Mouse (Mus musculus) liver, adult 2 months (tissue): Measurements from ENCODE around the gene Camkmt.

ENCODE experiments used
- CTCF ChIP-seq: fragments of 200-500 bp; IDR thresholded peaks from 2 replicates; pipeline ENCODE4 v1.5.1; 2011; ENCODE audit warnings: low read depth, low read length, control low read depth
- POLR2A ChIP-seq: fragments of 200-500 bp; IDR thresholded peaks from 2 replicates; pipeline ENCODE4 v1.6.1; 2011; ENCODE audit warnings: low read length, control low read depth; ENCODE audit not compliant: insufficient read depth; ENCODE audit errors: extremely low read depth

DNA sequence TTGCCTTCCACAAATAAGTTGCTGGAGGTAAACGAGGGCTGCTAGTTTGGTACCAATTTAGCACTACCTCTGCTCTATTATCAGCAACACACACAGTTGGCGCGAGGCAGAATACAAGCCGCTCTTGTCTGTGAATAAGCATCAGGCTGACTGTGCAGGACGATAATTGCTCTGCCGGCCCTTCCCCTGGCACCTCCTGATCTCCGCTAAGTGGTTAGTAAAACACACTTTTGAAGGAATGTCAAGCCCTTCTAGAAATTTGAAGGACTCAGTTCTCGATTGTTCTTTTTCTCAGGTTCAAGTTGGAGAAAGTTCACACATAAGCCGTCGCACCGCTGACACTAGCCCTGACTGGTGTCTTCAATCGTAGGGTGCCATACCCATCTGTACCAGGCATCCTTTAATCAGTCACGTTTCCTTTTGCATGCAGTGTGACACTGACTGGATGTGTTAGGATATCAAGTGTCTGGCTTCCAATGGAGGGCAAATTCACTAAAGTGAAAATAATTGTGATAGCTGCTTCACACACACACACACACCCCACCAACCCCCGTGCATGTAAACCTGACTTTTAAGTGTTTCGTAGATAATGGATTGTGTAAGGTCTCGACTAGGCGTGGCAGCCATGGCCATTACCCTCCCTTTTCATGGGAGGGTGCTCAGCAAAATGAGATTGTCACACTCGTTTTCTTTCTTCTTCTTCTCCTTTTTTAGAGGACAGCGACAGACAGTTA, 283.9 kb downstream of the Camkmt start:
- TF ChIP-seq CTCF: no peak
- TF ChIP-seq POLR2A: no peak
